Comparison of ENCODE assay signal across 8 mouse cellular contexts in the genomic region with DNA sequence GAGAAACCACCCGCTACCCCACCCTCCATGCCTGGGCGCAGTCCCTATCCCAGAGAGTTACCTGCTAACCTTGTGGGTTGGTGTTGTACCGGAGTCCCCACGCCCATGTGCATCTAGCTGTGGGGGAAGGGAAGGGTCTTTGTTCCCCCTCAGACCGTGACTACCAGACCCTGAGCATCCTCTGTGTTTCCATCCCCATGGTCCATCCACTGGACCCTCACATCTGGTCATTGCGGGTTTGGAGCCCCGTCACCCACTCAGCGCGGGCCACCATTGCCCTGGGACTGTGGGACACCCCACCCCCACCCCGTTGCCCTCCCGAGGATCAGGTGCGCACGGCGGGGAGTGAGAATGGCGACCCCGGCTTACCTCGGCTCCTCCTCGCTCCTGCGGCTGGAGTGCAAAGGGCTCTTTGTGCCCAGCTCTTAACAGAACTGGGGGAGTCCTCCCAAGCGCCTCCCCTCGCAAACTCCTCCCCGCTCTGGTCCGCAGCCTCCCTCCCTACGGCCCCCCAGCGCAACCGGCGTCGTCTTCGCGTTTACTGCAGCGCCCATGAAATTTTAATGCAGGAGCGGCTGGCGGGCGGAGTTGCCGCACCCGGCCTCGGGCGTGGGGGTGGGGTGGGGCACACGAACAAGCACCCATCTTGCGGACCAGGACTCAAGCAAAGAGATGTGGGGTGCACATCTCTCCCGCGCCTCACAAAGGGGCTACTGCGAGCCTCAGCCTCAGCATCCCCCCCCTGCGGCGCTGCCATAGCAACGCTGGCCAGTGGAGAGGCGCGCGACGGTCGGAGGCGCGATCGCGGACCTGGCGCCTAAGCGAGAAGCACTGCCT. TPM values are rescaled to one million over a fixed set of nuclear protein-coding genes. Genes with fewer than 3 reads are reported as not detected.
DNase-seq lines count a peak whose midpoint lies in the region; ATAC-seq and TF ChIP-seq lines count a peak whose summit lies in the region.

No protein-coding gene starts in this region.

- H3K27me3 ChIP-seq in lung, embryonic 14.5 days (ENCODE audit: insufficient read depth, low read length) = peaks cover 54% of the 10 kb centered on the region
- H3K27me3 ChIP-seq in forebrain, embryonic 12.5 days = no peaks in the 10 kb centered on the region
- no peaks in the 10 kb centered on the region for H3K27me3 ChIP-seq in midbrain, embryonic 16.5 days (ENCODE audit: control insufficient read depth, insufficient read depth, low read depth, low read length)

- H3K9me3 ChIP-seq in lung, embryonic 14.5 days (ENCODE audit: low read depth, low read length) = no peaks in the 10 kb centered on the region
- H3K9me3 ChIP-seq in forebrain, embryonic 12.5 days = no peaks in the 10 kb centered on the region
- no peaks in the 10 kb centered on the region for H3K9me3 ChIP-seq in midbrain, embryonic 16.5 days (replicated peaks; ENCODE audit: control insufficient read depth, low read length, poor library complexity, severe bottlenecking)

- peak; percentile 45; the same call in 1 of the 2 replicates for ATAC-seq in lung, embryonic 14.5 days (ENCODE audit: insufficient read depth)
- peak; percentile 80 for ATAC-seq in forebrain, embryonic 12.5 days (ENCODE audit: low FRiP score)
- ATAC-seq in midbrain, embryonic 16.5 days = peak; percentile 82
- no peak for ATAC-seq in erythroid progenitor cell, adult 5-6 weeks (replicated peaks; ENCODE audit: low FRiP score, poor library complexity, severe bottlenecking)

- DNase-seq in lung, embryonic 14.5 days = peak; percentile 42
- no peak for DNase-seq in lung, postnatal 14 days
- peak; percentile 49 to 68 for DNase-seq in layer of hippocampus, adult 8-10 months (ENCODE audit: low spot score in 2 of 2)
- no peak for DNase-seq in c-Kit-positive CD71-positive TER-119-positive erythroid progenitor cells, embryonic 14.5 days (ENCODE audit: low spot score)
- DNase-seq in thymus, postnatal 10 days (ENCODE audit: low spot score in 2 of 2) = no peak

- no peak overlapping the region for H3K27ac ChIP-seq in lung, embryonic 14.5 days (ENCODE audit: low read depth)
- H3K27ac ChIP-seq in forebrain, embryonic 12.5 days = peak overlapping the region; percentile 98
- H3K27ac ChIP-seq in midbrain, embryonic 16.5 days (ENCODE audit: low read length) = peak overlapping the region; percentile 98

- no peaks in the 10 kb centered on the region for H3K4me1 ChIP-seq in lung, embryonic 14.5 days (ENCODE audit: insufficient read depth)
- H3K4me1 ChIP-seq in forebrain, embryonic 12.5 days = peaks cover 57% of the 10 kb centered on the region
- peaks cover 28% of the 10 kb centered on the region for H3K4me1 ChIP-seq in midbrain, embryonic 16.5 days (ENCODE audit: control insufficient read depth, insufficient read depth, low read length)

- under 1% methylated on average over 57 of the region's 57 CpGs for WGBS in lung, embryonic 14.5 days
- WGBS in forebrain, embryonic 12.5 days = under 1% methylated on average over 57 of the region's 57 CpGs
- WGBS in midbrain, embryonic 16.5 days = 1% methylated on average over 57 of the region's 57 CpGs

- peak overlapping the region; percentile 31 for H3K4me3 ChIP-seq in lung, embryonic 14.5 days (ENCODE audit: low read depth, low read length)
- peak overlapping the region; percentile 74 for H3K4me3 ChIP-seq in forebrain, embryonic 12.5 days (replicated peaks)
- peak overlapping the region; percentile 87 for H3K4me3 ChIP-seq in midbrain, embryonic 16.5 days (ENCODE audit: low read depth, low read length)

- no peaks in the 10 kb centered on the region for H3K36me3 ChIP-seq in lung, embryonic 14.5 days (ENCODE audit: insufficient read depth)
- peaks cover 22% of the 10 kb centered on the region for H3K36me3 ChIP-seq in forebrain, embryonic 12.5 days (replicated peaks)
- no peaks in the 10 kb centered on the region for H3K36me3 ChIP-seq in midbrain, embryonic 16.5 days (ENCODE audit: control insufficient read depth, insufficient read depth, low read length)

- peak overlapping the region; percentile 61 for H3K4me2 ChIP-seq in lung, embryonic 14.5 days
- peak overlapping the region; percentile 83 for H3K4me2 ChIP-seq in forebrain, embryonic 12.5 days
- peak overlapping the region; percentile 95 for H3K4me2 ChIP-seq in midbrain, embryonic 16.5 days (ENCODE audit: low read length)

- peak overlapping the region; percentile 13; the same call in 1 of the 2 replicates for H3K9ac ChIP-seq in lung, embryonic 14.5 days
- peak overlapping the region; percentile 95 for H3K9ac ChIP-seq in forebrain, embryonic 12.5 days
- peak overlapping the region; percentile 98 for H3K9ac ChIP-seq in midbrain, embryonic 16.5 days (ENCODE audit: low read depth, low read length)

- no peak for TF ChIP-seq CTCF in lung, embryonic 14.5 days (IDR thresholded peaks at IDR 0.05; ENCODE audit: low read depth)

RNA-seq across cellular contexts. Expression of a gene that starts 23.9 kb away (rescaled TPM):
- 2.4 and 2.7 TPM in 2 replicates for polyA plus RNA-seq in lung, embryonic 14.5 days (2014; fragmentation: Nextera tagmentation; extraction: Ambion mirVana)
- 1.2 and 1.4 TPM in 2 replicates for polyA plus RNA-seq in forebrain, embryonic 12.5 days (2016; fragmentation: Nextera tagmentation; extraction: Ambion mirVana)
- total RNA-seq in layer of hippocampus, adult 8-10 months (2022) = 1 to 10 TPM; 1.1 to 1.7 (median 1.3) TPM
- polyA plus RNA-seq in midbrain, embryonic 16.5 days (2015; fragmentation: Nextera tagmentation; extraction: Ambion mirVana) = 1.0 and 1.6 TPM in 2 replicates
- not detected in 2 replicates for total RNA-seq in erythroid progenitor cell, adult 5-6 weeks (2015; ENCODE audit: low replicate concordance)
- total RNA-seq in erythroid progenitor cell, adult 5-6 weeks (2017; ENCODE audit: low replicate concordance) = not detected in 2 replicates

RNA-seq across cellular contexts. Expression of a gene that starts 27.2 kb away (rescaled TPM):
- 2.0 TPM in 2 replicates for polyA plus RNA-seq in lung, embryonic 14.5 days (2014; fragmentation: Nextera tagmentation; extraction: Ambion mirVana)
- polyA plus RNA-seq in forebrain, embryonic 12.5 days (2016; fragmentation: Nextera tagmentation; extraction: Ambion mirVana) = 1.2 and 1.3 TPM in 2 replicates
- total RNA-seq in layer of hippocampus, adult 8-10 months (2022) = 1 to 10 TPM; 3.5 to 6.2 (median 4.4) TPM
- polyA plus RNA-seq in midbrain, embryonic 16.5 days (2015; fragmentation: Nextera tagmentation; extraction: Ambion mirVana) = 5.1 and 5.8 TPM in 2 replicates
- total RNA-seq in erythroid progenitor cell, adult 5-6 weeks (2015; ENCODE audit: low replicate concordance) = not detected in 2 replicates
- not detected in 2 replicates for total RNA-seq in erythroid progenitor cell, adult 5-6 weeks (2017; ENCODE audit: low replicate concordance)

RNA-seq across cellular contexts. Expression of a gene that starts 48.0 kb away (rescaled TPM):
- polyA plus RNA-seq in lung, embryonic 14.5 days (2014; fragmentation: Nextera tagmentation; extraction: Ambion mirVana) = 53.2 and 57.7 TPM in 2 replicates
- 27.1 and 28.6 TPM in 2 replicates for polyA plus RNA-seq in forebrain, embryonic 12.5 days (2016; fragmentation: Nextera tagmentation; extraction: Ambion mirVana)
- total RNA-seq in layer of hippocampus, adult 8-10 months (2022) = 10 to 100 TPM; 33.0 to 49.0 (median 39.5) TPM
- polyA plus RNA-seq in midbrain, embryonic 16.5 days (2015; fragmentation: Nextera tagmentation; extraction: Ambion mirVana) = 26.2 and 34.5 TPM in 2 replicates
- total RNA-seq in erythroid progenitor cell, adult 5-6 weeks (2015; ENCODE audit: low replicate concordance) = 3.4 and 6.5 TPM in 2 replicates
- total RNA-seq in erythroid progenitor cell, adult 5-6 weeks (2017; ENCODE audit: low replicate concordance) = 5.8 and 19.2 TPM in 2 replicates

Comparison
In these comparisons a context has a peak if more than half of its experiments do, and no peak if none do; other contexts are left out.
1. DNase-seq: peak in lung, embryonic 14.5 days (single experiment) and layer of hippocampus, adult 8-10 months (2 of 2); none in lung, postnatal 14 days (single experiment), c-Kit-positive CD71-positive TER-119-positive erythroid progenitor cells, embryonic 14.5 days (single experiment) and thymus, postnatal 10 days (0 of 2).
2. H3K4me3 ChIP-seq: peak in every context shown above with its lines; median percentile 87 in midbrain, embryonic 16.5 days; 74 in forebrain, embryonic 12.5 days; 31 in lung, embryonic 14.5 days.
3. H3K9ac ChIP-seq: peak in every context shown above with its lines; median percentile 98 in midbrain, embryonic 16.5 days; 95 in forebrain, embryonic 12.5 days; 13 in lung, embryonic 14.5 days.
4. Peak in every context shown above with its lines, with median percentiles within 50 percentile points of each other: H3K4me2 ChIP-seq.